Mouse (Mus musculus) neutrophil, adult 59 days (primary cell): ENCODE measurements around the gene Shpk. TPM values are rescaled to one million over a fixed set of nuclear protein-coding genes. Genes with fewer than 3 reads are reported as not detected.

Source experiments
- total RNA-seq, 2 experiments: library from RNA; stranded (reverse); gene quantifications; 1 replicate in 1 of 2; 2 replicates in 1 of 2; pipeline ENCODE4 v1.2.4; 2023

The Shpk gene
- 1 to 10 TPM; 1.3 to 1.8 TPM for total RNA-seq

DNA sequence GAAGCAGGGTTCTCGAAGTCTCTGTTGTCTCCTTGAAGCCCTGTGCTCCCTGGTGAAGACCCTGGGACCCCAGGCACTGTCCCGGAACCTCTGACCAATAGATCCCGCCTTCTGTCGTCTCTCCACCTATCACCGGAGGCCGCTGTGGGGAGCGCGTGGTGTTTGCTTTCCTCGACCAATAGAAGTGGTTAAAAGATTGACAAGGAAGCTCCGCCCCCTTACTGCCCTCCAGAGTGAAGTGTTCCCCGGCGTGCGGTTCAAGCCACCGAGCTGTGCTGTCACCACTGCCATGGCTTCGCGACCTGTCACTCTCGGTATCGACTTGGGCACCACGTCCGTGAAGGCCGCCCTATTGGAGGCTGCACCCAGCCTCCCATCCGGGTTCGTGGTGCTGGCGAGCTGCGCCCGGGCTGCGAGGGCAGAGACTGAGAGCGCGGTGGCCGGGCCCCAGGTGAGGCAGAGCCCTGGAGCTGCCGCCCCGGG, at the start of gene Shpk:
Shpk (plus strand) TSS at position 231 of the 483 bp plus-strand sequence.

DNA sequence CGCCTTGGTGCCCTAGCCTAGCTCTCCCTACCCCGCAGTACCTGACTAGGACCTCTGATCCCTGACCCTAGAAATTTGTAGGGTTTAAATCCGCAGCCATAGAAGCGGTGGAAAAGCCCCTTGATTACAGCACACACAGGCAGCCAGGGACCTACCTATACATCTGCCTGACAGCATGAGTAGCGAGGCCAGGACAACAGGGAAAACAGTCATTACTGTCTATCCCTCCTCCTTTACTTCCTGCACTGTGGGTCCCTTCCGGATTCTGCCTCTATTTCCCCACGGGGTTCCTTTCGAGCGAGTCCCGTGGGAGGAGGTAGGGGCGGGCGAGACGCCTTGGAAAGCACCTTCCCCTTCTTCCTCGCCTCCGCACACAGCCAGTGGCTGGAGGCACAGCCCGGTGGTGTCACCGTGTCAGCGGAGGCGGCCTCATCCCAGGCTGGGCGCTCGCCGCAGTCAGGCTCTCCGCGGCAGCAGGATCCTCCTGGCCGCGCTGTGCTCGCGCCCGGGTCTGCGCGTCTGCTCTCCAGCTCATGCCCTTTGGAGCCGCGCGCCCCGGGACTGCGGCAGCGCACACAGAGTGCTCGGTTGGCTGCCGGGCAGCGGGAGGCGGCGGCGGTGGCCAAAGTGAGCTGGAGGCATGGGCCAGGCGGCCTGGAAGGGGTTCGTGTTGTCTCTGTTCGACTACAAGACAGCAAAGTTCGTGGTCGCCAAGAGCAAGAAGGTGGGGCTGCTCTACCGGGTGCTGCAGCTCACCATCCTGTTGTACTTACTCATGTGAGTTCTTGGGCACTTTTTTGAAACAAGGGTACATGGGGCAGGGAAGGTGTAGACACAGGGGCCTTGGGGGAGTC, 39.1 kb upstream of the Shpk start, which contains the start of gene P2rx5:
P2rx5 (plus strand) TSS at position 465 of the 854 bp plus-strand sequence.

DNA sequence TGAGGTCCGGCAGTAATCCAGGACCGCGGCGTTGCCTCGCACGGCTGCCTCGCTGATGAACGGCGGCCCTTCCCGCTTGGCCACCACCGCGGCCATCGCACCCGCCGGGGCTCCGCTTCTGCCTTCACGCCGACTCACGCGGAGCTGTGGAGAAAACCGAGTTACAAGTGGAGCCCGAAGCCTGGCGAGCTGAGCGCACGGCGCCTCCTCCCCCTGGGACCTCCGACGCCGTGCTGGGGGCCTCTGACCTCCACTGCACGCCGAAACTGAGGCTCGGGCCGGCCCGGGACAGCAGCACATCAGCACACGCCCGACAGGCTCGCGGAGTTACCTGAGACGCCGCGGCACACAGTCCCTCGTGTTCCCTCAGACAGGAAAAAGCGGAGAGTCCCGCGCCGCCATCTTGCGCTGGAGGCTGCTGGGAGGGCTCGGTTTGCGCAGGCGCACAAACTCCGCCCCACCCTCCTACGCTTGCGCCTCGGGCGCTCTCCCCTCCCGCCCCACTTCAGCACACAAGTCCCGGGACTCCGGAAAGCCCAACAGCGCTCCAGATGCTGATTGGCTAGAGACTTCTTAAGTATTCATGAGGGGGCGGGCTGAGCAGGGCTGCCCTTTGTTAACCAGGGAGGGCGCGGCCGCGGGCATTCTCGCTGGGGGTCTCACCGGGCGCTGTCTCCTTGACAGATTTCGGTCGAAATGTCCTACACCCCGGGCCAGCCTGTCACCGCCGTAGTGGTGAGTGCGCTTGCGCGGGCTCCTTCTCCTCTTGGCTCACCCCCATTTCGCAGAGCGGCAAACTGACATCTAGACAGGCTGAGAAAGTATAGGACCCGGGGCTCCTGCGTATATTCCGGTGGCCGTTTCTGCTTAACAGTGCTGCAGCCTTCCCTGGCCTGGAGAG, 22.4 kb upstream of the Shpk start, which contains the start of the genes Emc6 and Tax1bp3:
Emc6 (minus strand) TSS at position 430 of the 901 bp plus-strand sequence.
Tax1bp3 (plus strand) TSS at position 476 of the 901 bp plus-strand sequence.

DNA sequence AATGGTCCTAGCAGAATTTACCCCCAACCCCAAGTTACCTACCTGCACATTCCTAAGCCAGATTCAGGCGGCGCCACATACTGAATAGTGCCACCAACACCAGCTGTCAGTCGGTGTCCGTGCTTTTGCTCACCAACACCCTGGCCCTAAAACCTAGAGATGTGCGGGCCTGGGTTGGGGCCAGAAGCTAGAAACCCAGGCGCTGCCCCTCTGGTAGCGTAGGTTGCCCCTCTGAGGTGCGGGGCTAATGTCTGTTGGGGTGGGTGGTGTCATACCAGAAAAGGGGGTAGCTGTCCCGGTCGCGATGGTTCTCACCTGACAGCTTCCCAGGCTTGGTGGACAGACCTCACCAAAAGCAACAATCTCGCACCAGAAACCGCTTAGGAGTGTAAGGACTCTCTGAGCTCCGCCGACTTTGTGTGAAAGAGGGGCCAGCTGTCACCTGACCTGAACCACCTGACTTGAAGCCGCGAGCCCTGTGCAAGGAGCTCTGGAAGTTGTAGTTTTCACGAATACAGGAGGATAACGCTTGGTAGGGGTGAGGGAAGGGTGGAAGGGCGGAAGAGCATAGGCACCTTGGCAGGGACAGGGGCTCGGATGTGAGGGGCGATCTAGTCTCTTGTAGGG, 544 bp upstream of the Shpk start, which contains the start of gene Ctns:
Ctns (minus strand) TSS at position 440 of the 627 bp plus-strand sequence.

DNA sequence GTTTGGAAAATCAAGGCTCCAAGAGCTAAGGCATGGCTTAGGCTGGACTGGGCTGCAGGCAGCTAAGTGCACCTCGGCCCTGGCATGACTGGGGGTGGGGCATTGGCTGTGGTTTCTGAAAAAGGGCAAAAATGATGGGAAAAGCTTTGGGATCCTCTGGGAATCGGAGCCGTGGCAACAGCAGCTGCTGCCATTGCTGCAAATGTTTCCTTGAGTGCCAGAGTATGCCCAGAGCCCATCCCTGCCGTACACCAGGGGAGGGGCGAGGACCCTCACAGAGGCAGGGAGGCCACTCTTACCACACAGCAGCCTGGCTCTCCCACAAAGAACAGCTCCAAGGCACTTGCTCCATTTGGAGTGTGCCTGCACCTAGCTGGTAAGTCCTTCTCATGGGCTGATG, 34.7 kb downstream of the Shpk start, which contains the start of gene Trpv1:
Trpv1 (plus strand) TSS at position 301 of the 400 bp plus-strand sequence.

DNA sequence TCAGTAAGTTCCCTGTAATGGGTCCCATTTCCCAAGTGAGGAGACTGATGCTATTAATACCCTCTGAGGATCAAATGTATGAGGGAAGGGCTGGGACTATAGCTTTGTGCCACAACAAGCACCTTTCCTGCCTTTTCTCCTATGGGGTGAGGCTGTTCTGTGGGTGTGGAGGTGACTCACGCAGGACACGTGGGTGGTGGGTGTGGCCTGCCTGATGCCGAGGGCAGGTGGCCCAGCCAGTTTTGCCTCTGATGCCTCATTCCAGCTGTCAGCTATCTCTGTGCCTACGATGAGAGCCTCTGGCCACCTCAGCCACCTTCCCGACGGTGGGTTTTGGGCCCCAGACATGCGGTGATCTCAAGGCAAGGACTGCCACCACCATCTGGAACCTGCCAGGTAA, 68.0 kb downstream of the Shpk start, which contains the start of gene Trpv3:
Trpv3 (plus strand) TSS at position 122 of the 400 bp plus-strand sequence.

Other genes with a start within 250 kb of the Shpk start
- 100 to 1,000 TPM; 279 to 289 TPM for gene Atp2a3, start 238.3 kb upstream of the Shpk start, total RNA-seq
- gene P2rx1, start 200.4 kb upstream of the Shpk start, total RNA-seq, result 10 to 100 TPM; 10.7 to 10.8 TPM
- gene Camkk1, start 180.5 kb upstream of the Shpk start, total RNA-seq, result 1 to 10 TPM; 6.7 to 7.1 TPM
- gene Ncbp3, start 151.7 kb upstream of the Shpk start, total RNA-seq, result 10 to 100 TPM; 13.6 to 14.7 TPM
- under 1 TPM in 1 of 2 experiments, not detected in 1; 0.09 TPM for gene Itgae, start 108.9 kb upstream of the Shpk start, total RNA-seq
- 10 to 100 TPM in 1 of 2 experiments, 1 to 10 TPM in 1; 8.9 to 11.9 TPM for gene Haspin, start 61.2 kb upstream of the Shpk start, total RNA-seq
- not detected for gene P2rx5, start 39.0 kb upstream of the Shpk start, total RNA-seq
- gene Emc6, start 22.4 kb upstream of the Shpk start, total RNA-seq, result 10 to 100 TPM; 20.7 to 22.7 TPM
- gene Tax1bp3, start 22.4 kb upstream of the Shpk start, total RNA-seq, result 10 to 100 TPM; 16.3 to 18.2 TPM
- 10 to 100 TPM; 15.1 to 18.7 TPM for gene Ctns, start 418 bp upstream of the Shpk start, total RNA-seq
- not detected for gene Trpv1, start 34.8 kb downstream of the Shpk start, total RNA-seq
- gene Trpv3, start 67.9 kb downstream of the Shpk start, total RNA-seq, result not detected
- under 1 TPM in 1 of 2 experiments, not detected in 1; 0.09 TPM for gene Aspa, start 130.1 kb downstream of the Shpk start, total RNA-seq
- not detected for gene Gm49340, start 130.3 kb downstream of the Shpk start, total RNA-seq
- not detected for gene Spata22, start 130.3 kb downstream of the Shpk start, total RNA-seq
- not detected for gene Olfr20, start 151.3 kb downstream of the Shpk start, total RNA-seq
- not detected for gene Olfr376, start 171.8 kb downstream of the Shpk start, total RNA-seq
- gene Olfr1, start 200.2 kb downstream of the Shpk start, total RNA-seq, result not detected
- not detected for gene Olfr378, start 229.0 kb downstream of the Shpk start, total RNA-seq